Mouse (Mus musculus): ENCODE measurements at regions not wholly inside any gene's neighbourhood (a gene's known extent, or its start where the extent isn't known, plus 50 kb on each side); places are given as distances from the start of the nearest gene placed in this dataset.
"Not testable (repeated sequence)": the region's sequence is repeated elsewhere in the genome, so short reads cannot be mapped to it uniquely, and the experiment has no call there.

- ATAC-seq (ENCODE audit: low FRiP score, low TSS enrichment): no peak
- H3K27ac ChIP-seq (ENCODE audit: low read length): no peak overlapping the region
- WGBS: 76% methylated on average over 4 of the region's 4 CpGs
- no peak overlapping the region for H3K4me3 ChIP-seq (ENCODE audit: low read length)
- H3K36me3 ChIP-seq (ENCODE audit: insufficient read depth, low read length): no peaks in the 10 kb centered on the region
- H3K9me3 ChIP-seq (ENCODE audit: low read length): no peaks in the 10 kb centered on the region
- H3K4me1 ChIP-seq (ENCODE audit: insufficient read depth, low read length): no peaks in the 10 kb centered on the region
- H3K27me3 ChIP-seq (ENCODE audit: insufficient read depth, low read length): no peaks in the 10 kb centered on the region
- H3K9ac ChIP-seq (replicated peaks; ENCODE audit: low read length): no peak overlapping the region
- no peak overlapping the region for H3K4me2 ChIP-seq (replicated peaks; ENCODE audit: low read depth, low read length)
Observed at GRCm38 (mm10) chr16:77760479-77760878, 158.6 kb upstream of the Gm11146 start.

GRCm38 (mm10) chr16:77759997-77760396, 158.1 kb upstream of the Gm11146 start:
- H3K27me3 ChIP-seq (ENCODE audit: insufficient read depth, low read length): no peaks in the 10 kb centered on the region
- H3K4me2 ChIP-seq (replicated peaks; ENCODE audit: low read depth, low read length): no peak overlapping the region
- 78% methylated on average over 10 of the region's 10 CpGs for WGBS
- H3K9ac ChIP-seq (replicated peaks; ENCODE audit: low read length): no peak overlapping the region
- no peak overlapping the region for H3K27ac ChIP-seq (ENCODE audit: low read length)
- no peak overlapping the region for H3K4me3 ChIP-seq (ENCODE audit: low read length)
- H3K36me3 ChIP-seq (ENCODE audit: insufficient read depth, low read length): no peaks in the 10 kb centered on the region
- no peaks in the 10 kb centered on the region for H3K9me3 ChIP-seq (ENCODE audit: low read length)
- no peaks in the 10 kb centered on the region for H3K4me1 ChIP-seq (ENCODE audit: insufficient read depth, low read length)
- ATAC-seq (ENCODE audit: low FRiP score, low TSS enrichment): no peak

- no peaks in the 10 kb centered on the region for H3K9me3 ChIP-seq (ENCODE audit: low read length)
- ATAC-seq (ENCODE audit: low FRiP score, low TSS enrichment): no peak
- no peaks in the 10 kb centered on the region for H3K36me3 ChIP-seq (ENCODE audit: insufficient read depth, low read length)
- no peak overlapping the region for H3K4me2 ChIP-seq (replicated peaks; ENCODE audit: low read depth, low read length)
- WGBS: 86% methylated on average over 6 of the region's 6 CpGs
- H3K27ac ChIP-seq (ENCODE audit: low read length): no peak overlapping the region
- H3K9ac ChIP-seq (replicated peaks; ENCODE audit: low read length): no peak overlapping the region
- no peaks in the 10 kb centered on the region for H3K27me3 ChIP-seq (ENCODE audit: insufficient read depth, low read length)
- no peak overlapping the region for H3K4me3 ChIP-seq (ENCODE audit: low read length)
- no peaks in the 10 kb centered on the region for H3K4me1 ChIP-seq (ENCODE audit: insufficient read depth, low read length)
Observed at GRCm38 (mm10) chr16:77754882-77755281, 153.0 kb upstream of the Gm11146 start.

GRCm38 (mm10) chr16:77749474-77749873, 147.6 kb upstream of the Gm11146 start:
- Histone ChIP-seq H3K36me3 (ENCODE audit: insufficient read depth, low read length) (no peaks in the 10 kb centered on the region), H3K9me3 (ENCODE audit: low read length) (no peaks in the 10 kb centered on the region), H3K27me3 (ENCODE audit: insufficient read depth, low read length) (no peaks in the 10 kb centered on the region), H3K27ac (ENCODE audit: low read length) (no peak overlapping the region), H3K4me3 (ENCODE audit: low read length) (no peak overlapping the region), H3K4me2 (replicated peaks; ENCODE audit: low read depth, low read length) (no peak overlapping the region), H3K4me1 (ENCODE audit: insufficient read depth, low read length) (no peaks in the 10 kb centered on the region), H3K9ac (replicated peaks; ENCODE audit: low read length) (no peak overlapping the region)
- WGBS: 89% methylated on average over 2 of the region's 2 CpGs
- no peak for ATAC-seq (ENCODE audit: low FRiP score, low TSS enrichment)

DNA sequence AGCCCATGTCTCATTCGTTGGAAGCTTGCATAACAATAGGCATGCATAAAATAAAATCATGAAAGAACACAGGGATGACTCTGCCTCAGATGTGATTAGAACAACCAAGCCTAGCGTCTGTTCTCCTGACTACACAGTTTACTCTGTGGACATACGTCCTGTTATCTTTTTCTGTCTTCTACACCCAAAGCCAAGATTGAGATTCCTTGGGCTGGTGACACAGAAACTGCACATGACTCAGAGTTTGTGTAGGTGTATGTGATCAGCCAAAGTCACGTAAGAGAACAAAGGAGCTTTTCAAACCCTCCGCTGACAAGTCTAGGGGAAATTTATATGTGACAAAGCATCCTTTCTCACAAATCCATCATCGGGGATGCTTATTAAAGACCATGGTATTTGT, 141.9 kb upstream of the Gm11146 start:
- Histone ChIP-seq H3K4me1 (ENCODE audit: insufficient read depth, low read length) (no peaks in the 10 kb centered on the region), H3K4me3 (ENCODE audit: low read length) (no peak overlapping the region), H3K27me3 (ENCODE audit: insufficient read depth, low read length) (no peaks in the 10 kb centered on the region), H3K27ac (ENCODE audit: low read length) (no peak overlapping the region), H3K4me2 (replicated peaks; ENCODE audit: low read depth, low read length) (no peak overlapping the region), H3K9me3 (ENCODE audit: low read length) (no peaks in the 10 kb centered on the region), H3K9ac (replicated peaks; ENCODE audit: low read length) (no peak overlapping the region), H3K36me3 (ENCODE audit: insufficient read depth, low read length) (no peaks in the 10 kb centered on the region)
- no peak for ATAC-seq (ENCODE audit: low FRiP score, low TSS enrichment)
- 86% methylated on average over 6 of the region's 6 CpGs for WGBS

GRCm38 (mm10) chr16:77738821-77739220, 136.9 kb upstream of the Gm11146 start:
- Histone ChIP-seq H3K27me3 (ENCODE audit: insufficient read depth, low read length) (no peaks in the 10 kb centered on the region), H3K4me1 (ENCODE audit: insufficient read depth, low read length) (no peaks in the 10 kb centered on the region)

DNA sequence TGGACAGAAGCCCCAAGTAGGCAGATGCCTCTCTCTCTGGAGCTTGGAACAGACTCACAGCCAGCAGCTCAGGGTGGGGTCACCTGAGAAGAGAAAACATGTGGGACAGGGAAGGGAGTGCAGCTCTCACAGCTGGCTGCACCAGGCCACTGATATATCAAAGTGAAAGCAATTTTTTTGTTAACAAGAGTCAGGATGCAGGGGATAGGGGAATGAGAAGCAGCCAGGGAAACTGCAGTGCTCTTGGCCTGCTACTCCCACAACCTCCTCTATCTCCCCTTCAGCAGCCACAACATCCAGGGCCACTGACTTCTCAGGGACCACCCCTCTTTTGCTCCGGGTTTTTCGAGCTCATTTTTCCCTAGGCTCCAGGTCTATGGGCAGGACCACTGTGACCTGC, 117.5 kb upstream of the Gm11146 start:
- Histone ChIP-seq H3K4me2 (replicated peaks; ENCODE audit: low read depth, low read length) (no peak overlapping the region), H3K4me1 (ENCODE audit: insufficient read depth, low read length) (no peaks in the 10 kb centered on the region), H3K27ac (ENCODE audit: low read length) (no peak overlapping the region), H3K4me3 (ENCODE audit: low read length) (no peak overlapping the region), H3K27me3 (ENCODE audit: insufficient read depth, low read length) (no peaks in the 10 kb centered on the region), H3K9me3 (ENCODE audit: low read length) (peaks cover 6% of the 10 kb centered on the region), H3K9ac (replicated peaks; ENCODE audit: low read length) (no peak overlapping the region), H3K36me3 (ENCODE audit: insufficient read depth, low read length) (no peaks in the 10 kb centered on the region)
- ATAC-seq (ENCODE audit: low FRiP score, low TSS enrichment): peak; percentile 79
- 53% methylated on average over 2 of the region's 2 CpGs for WGBS

More at GRCm38 (mm10) chr16:77738821-77739220, 136.9 kb upstream of the Gm11146 start:
- ATAC-seq (ENCODE audit: low FRiP score, low TSS enrichment): no peak
- Histone ChIP-seq H3K27ac (ENCODE audit: low read length) (no peak overlapping the region), H3K4me2 (replicated peaks; ENCODE audit: low read depth, low read length) (no peak overlapping the region), H3K36me3 (ENCODE audit: insufficient read depth, low read length) (no peaks in the 10 kb centered on the region), H3K4me3 (ENCODE audit: low read length) (no peak overlapping the region), H3K9ac (replicated peaks; ENCODE audit: low read length) (no peak overlapping the region), H3K9me3 (ENCODE audit: low read length) (no peaks in the 10 kb centered on the region)
- WGBS: 36% methylated on average over 1 of the region's 1 CpGs

DNA sequence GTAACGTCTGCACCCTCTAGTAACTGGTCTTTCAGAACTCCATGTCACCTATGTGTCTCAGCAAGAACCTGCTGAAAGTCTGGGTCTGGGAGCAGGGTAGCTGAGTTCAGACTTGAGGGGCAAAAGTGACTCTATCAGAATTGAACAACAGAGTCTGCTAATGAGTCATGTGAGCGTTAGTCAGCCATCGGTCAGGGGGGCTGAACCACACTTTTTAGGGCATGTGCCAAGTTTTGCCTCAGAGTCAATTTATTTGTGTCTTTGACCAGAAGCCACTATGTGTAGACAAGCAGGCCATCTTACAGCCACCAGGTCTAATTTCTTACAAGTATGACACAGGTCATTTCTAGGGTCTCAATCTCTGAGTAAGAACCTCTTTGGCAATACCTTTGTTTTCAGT, 115.9 kb upstream of the Gm11146 start:
- H3K4me3 ChIP-seq (ENCODE audit: low read length); H3K4me1 ChIP-seq (ENCODE audit: insufficient read depth, low read length); H3K9ac ChIP-seq (replicated peaks; ENCODE audit: low read length); ATAC-seq (ENCODE audit: low FRiP score, low TSS enrichment); H3K27ac ChIP-seq (ENCODE audit: low read length); H3K4me2 ChIP-seq (replicated peaks; ENCODE audit: low read depth, low read length); H3K27me3 ChIP-seq (ENCODE audit: insufficient read depth, low read length); H3K9me3 ChIP-seq (ENCODE audit: low read length); H3K36me3 ChIP-seq (ENCODE audit: insufficient read depth, low read length): not testable (repeated sequence)
- 90% methylated on average over 3 of the region's 3 CpGs for WGBS

- Histone ChIP-seq H3K4me3 (ENCODE audit: low read length) (no peak overlapping the region), H3K36me3 (ENCODE audit: insufficient read depth, low read length) (no peaks in the 10 kb centered on the region), H3K27me3 (ENCODE audit: insufficient read depth, low read length) (no peaks in the 10 kb centered on the region), H3K9me3 (ENCODE audit: low read length) (no peaks in the 10 kb centered on the region), H3K4me1 (ENCODE audit: insufficient read depth, low read length) (no peaks in the 10 kb centered on the region), H3K27ac (ENCODE audit: low read length) (no peak overlapping the region), H3K9ac (replicated peaks; ENCODE audit: low read length) (no peak overlapping the region), H3K4me2 (replicated peaks; ENCODE audit: low read depth, low read length) (no peak overlapping the region)
- no peak for ATAC-seq (ENCODE audit: low FRiP score, low TSS enrichment)
- WGBS: 85% methylated on average over 6 of the region's 6 CpGs
Observed at GRCm38 (mm10) chr16:77704726-77705125, 102.8 kb upstream of the Gm11146 start.

DNA sequence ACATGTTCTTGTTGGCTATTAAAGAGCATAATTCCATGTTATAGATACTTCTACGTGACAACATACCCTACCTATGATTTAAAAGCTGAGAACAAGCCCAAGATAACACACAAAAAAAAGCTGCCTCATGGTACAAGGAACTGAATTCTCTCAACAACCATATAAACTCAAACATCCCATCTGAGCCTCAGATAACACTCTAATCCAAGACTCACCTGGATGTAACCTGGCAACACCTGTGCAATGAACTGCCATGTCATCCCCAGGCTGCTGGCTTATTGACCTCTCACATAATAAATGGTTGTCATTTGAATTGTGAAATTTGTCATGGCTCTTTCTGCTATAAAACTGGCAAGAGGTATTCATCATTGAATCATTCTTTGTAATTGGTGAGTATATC, 93.5 kb upstream of the Gm11146 start:
- Histone ChIP-seq H3K9me3 (ENCODE audit: low read length) (no peaks in the 10 kb centered on the region), H3K4me1 (ENCODE audit: insufficient read depth, low read length) (no peaks in the 10 kb centered on the region), H3K4me3 (ENCODE audit: low read length) (no peak overlapping the region), H3K4me2 (replicated peaks; ENCODE audit: low read depth, low read length) (no peak overlapping the region), H3K27ac (ENCODE audit: low read length) (no peak overlapping the region), H3K36me3 (ENCODE audit: insufficient read depth, low read length) (no peaks in the 10 kb centered on the region), H3K27me3 (ENCODE audit: insufficient read depth, low read length) (no peaks in the 10 kb centered on the region), H3K9ac (replicated peaks; ENCODE audit: low read length) (no peak overlapping the region)
- ATAC-seq (ENCODE audit: low FRiP score, low TSS enrichment): no peak
- WGBS: 91% methylated on average over 1 of the region's 1 CpGs

Data from kidney, embryonic 16.5 days (tissue).